In the genomic region with DNA sequence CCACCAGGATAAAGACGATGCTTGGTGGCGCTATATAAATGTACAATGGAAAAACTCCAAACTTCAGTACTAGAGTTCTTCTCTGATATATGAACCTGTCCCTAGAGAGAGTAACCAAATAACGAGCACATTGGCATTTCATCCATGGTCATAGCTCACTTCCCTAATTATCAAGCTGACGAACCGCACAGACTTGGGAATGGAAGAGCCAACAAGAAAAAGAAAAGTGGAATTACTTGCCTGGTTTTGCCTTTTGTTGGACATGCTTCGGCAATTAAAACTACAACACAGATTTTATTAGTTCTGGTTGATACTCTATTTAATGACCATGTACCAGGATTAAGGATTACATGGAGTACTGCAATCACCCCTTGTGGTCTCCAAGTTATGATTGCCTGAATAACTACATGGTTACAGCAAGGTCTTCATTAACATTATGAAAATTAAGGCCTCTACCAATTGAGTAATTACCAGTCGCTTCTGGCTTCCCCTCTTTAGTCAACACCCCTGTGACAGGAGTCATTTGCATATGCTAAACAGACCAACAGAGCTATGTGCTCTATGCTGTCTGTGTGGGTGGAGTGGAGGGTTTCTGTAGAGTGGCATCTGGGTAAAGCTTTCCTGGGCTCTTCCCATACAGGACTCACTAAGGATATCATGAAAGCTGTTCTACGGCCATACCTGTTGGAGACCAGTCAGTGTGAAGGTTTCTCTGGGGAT, we compare ENCODE assay signal across 1 mouse cellular context.
TF ChIP-seq lines count a peak whose summit lies in the region.

No protein-coding gene starts in this region.

TF ChIP-seq in CH12.LX, 34 proteins besides CTCF, POLR2A, EP300 and RAD21:
- TF ChIP-seq NELFE (IDR thresholded peaks at IDR 0.05; ENCODE audit: low read depth, low read length) (no peak), MXI1 (IDR thresholded peaks at IDR 0.05; ENCODE audit: low read depth, low read length) (no peak), MAX (IDR thresholded peaks at IDR 0.05; ENCODE audit: low read length) (no peak), MAZ (IDR thresholded peaks at IDR 0.05; ENCODE audit: low read depth, low read length) (no peak), TBP (conservative IDR thresholded peaks at IDR 0.05; ENCODE audit: low read depth, low read length) (no peak), JUND (conservative IDR thresholded peaks at IDR 0.05; ENCODE audit: low read depth, low read length) (no peak), CHD1 (IDR thresholded peaks at IDR 0.05; ENCODE audit: low read depth, low read length) (no peak), SIN3A (IDR thresholded peaks at IDR 0.05; ENCODE audit: low read length) (no peak), MAFK (IDR thresholded peaks at IDR 0.05; ENCODE audit: insufficient replicate concordance, low read length) (no peak), SMC3 (IDR thresholded peaks at IDR 0.05; ENCODE audit: low read depth, low read length) (no peak), GABPA (IDR thresholded peaks at IDR 0.05; ENCODE audit: insufficient replicate concordance, low read depth, low read length) (no peak), USF1 (IDR thresholded peaks at IDR 0.05; ENCODE audit: low read depth, low read length) (no peak), CHD2 (IDR thresholded peaks at IDR 0.05; ENCODE audit: low read length) (no peak)
TF ChIP-seq in CH12.LX: peak in this region for 0.
